ENCODE assay signal across 27 mouse cellular contexts in genomic region chr5:103404213-103404968, GRCm38 (mm10). TPM values are rescaled to one million over a fixed set of nuclear protein-coding genes. Genes with fewer than 3 reads are reported as not detected.
DNase-seq lines count a peak whose midpoint lies in the region; ATAC-seq and TF ChIP-seq lines count a peak whose summit lies in the region.
"Had no signal": no experiment of that assay in that cellular context is flagged by ENCODE, and none has a peak within 500 bp of the region (broad histone marks: within the 10 kb centered on the region; RNA-seq: fewer than 3 reads in every experiment).

No protein-coding gene starts in this region.

- TF ChIP-seq RAD21 in CH12.LX (IDR thresholded peaks at IDR 0.05; ENCODE audit: low read depth, low read length) = no peak; the same call in 1 of the 2 replicates

- no peak for TF ChIP-seq POLR2A in CH12.LX (IDR thresholded peaks at IDR 0.05; ENCODE audit: low read depth, low read length)

- no peak overlapping the region for H3K27ac ChIP-seq in CH12.LX (ENCODE audit: insufficient read depth, low read depth)
- H3K27ac ChIP-seq in midbrain, embryonic 11.5 days (ENCODE audit: low read depth, low read length) = no peak overlapping the region
- H3K27ac ChIP-seq: heart, adult 2 months; hindbrain, embryonic 13.5 days; limb, embryonic 13.5 days; lung, embryonic 15.5 days; midbrain, embryonic 10.5 days; neural tube, embryonic 13.5 days; stomach, postnatal 0 days had no signal

- H3K4me3 ChIP-seq in CH12.LX (replicated peaks in 1 of 3; ENCODE audit: low read depth in 2 of 3, low read length in 2 of 3, poor library complexity in 1 of 3) = no peak overlapping the region
- H3K4me3 ChIP-seq in midbrain, embryonic 11.5 days (ENCODE audit: low read depth, low read length) = no peak overlapping the region
- H3K4me3 ChIP-seq: erythroblast, embryonic 14.5 days; heart, adult 2 months; heart, embryonic 12.5 days; hindbrain, embryonic 13.5 days; limb, embryonic 13.5 days; lung, embryonic 15.5 days; midbrain, embryonic 10.5 days; myocyte; neural tube, embryonic 13.5 days had no signal

- peaks cover 5 to 17% of the 10 kb centered on the region in 2 experiments; a peak in 3 of 4 replicates for H3K4me1 ChIP-seq in CH12.LX (ENCODE audit: control insufficient read depth in 1 of 2, insufficient read depth in 2 of 2)
- no peaks in the 10 kb centered on the region for H3K4me1 ChIP-seq in midbrain, embryonic 11.5 days (ENCODE audit: control insufficient read depth, insufficient read depth, low read length)

- 0 out of 2 replicates have a peak overlapping the region, but pooled peaks have one; percentile 16 for H3K9ac ChIP-seq in CH12.LX (ENCODE audit: insufficient read depth, low read depth)
- H3K9ac ChIP-seq in midbrain, embryonic 11.5 days (ENCODE audit: low read length) = no peak overlapping the region
- H3K9ac ChIP-seq: forebrain, postnatal 0 days; heart, embryonic 12.5 days; hindbrain, embryonic 13.5 days; limb, embryonic 13.5 days; lung, embryonic 15.5 days; neural tube, embryonic 13.5 days had no signal

- no peaks in the 10 kb centered on the region for H3K36me3 ChIP-seq in CH12.LX (replicated peaks in 1 of 2; ENCODE audit: control insufficient read depth in 1 of 2, insufficient read depth in 1 of 2, low read length in 1 of 2)
- H3K36me3 ChIP-seq in midbrain, embryonic 11.5 days (ENCODE audit: control insufficient read depth, insufficient read depth, low read length) = no peaks in the 10 kb centered on the region
- H3K36me3 ChIP-seq: heart, embryonic 12.5 days; hindbrain, embryonic 13.5 days; limb, embryonic 13.5 days; lung, embryonic 15.5 days; midbrain, embryonic 10.5 days; neural tube, embryonic 13.5 days had no signal

- 85% methylated on average over 12 of the region's 12 CpGs for WGBS in midbrain, embryonic 11.5 days

- in situ Hi-C loops in CH12.LX (cut with MboI; ENCODE audit: low pct_ligation_motif_present, low pct_unique_long_range_greater_than_20kb, low sequenced_read_pairs) = no loop called here

- TF ChIP-seq EP300 in CH12.LX (IDR thresholded peaks at IDR 0.05; ENCODE audit: low read length) = peak; percentile 79

- H3K79me2 ChIP-seq in CH12.LX (replicated peaks; ENCODE audit: control insufficient read depth, extremely low read depth, insufficient read depth, poor library complexity, severe bottlenecking) = no peaks in the 10 kb centered on the region

- dilution Hi-C loops in CH12.LX (cut with MboI; ENCODE audit: extremely low pct_ligation_motif_present, extremely low pct_unique_long_range_greater_than_20kb, low sequenced_read_pairs) = no loop called here

- H3K27me3 ChIP-seq in CH12.LX (replicated peaks) = no peaks in the 10 kb centered on the region
- no peaks in the 10 kb centered on the region for H3K27me3 ChIP-seq in midbrain, embryonic 11.5 days (ENCODE audit: control insufficient read depth, insufficient read depth, low read length)
- H3K27me3 ChIP-seq: heart, embryonic 12.5 days; hindbrain, embryonic 13.5 days; limb, embryonic 13.5 days; lung, embryonic 15.5 days; neural tube, embryonic 13.5 days had no signal

- no peak for ATAC-seq in midbrain, embryonic 11.5 days (ENCODE audit: low FRiP score)
- ATAC-seq: forebrain, postnatal 0 days had no signal

- H3K4me2 ChIP-seq in CH12.LX (ENCODE audit: insufficient read depth, low read depth, poor library complexity, severe bottlenecking) = peak overlapping the region; percentile 88; the same call in 1 of the 2 replicates
- H3K4me2 ChIP-seq in midbrain, embryonic 11.5 days = no peak overlapping the region
- H3K4me2 ChIP-seq: heart, embryonic 12.5 days; hindbrain, embryonic 13.5 days; limb, embryonic 13.5 days; liver, embryonic 11.5 days; lung, embryonic 15.5 days; neural tube, embryonic 13.5 days had no signal

- peaks cover 3% of the 10 kb centered on the region for H3K9me3 ChIP-seq in CH12.LX (replicated peaks; ENCODE audit: low read length)
- no peaks in the 10 kb centered on the region for H3K9me3 ChIP-seq in midbrain, embryonic 11.5 days (ENCODE audit: control insufficient read depth, low read length)
- H3K9me3 ChIP-seq: heart, embryonic 12.5 days; hindbrain, embryonic 13.5 days; limb, embryonic 13.5 days; lung, embryonic 15.5 days; midbrain, embryonic 10.5 days; neural tube, embryonic 13.5 days had no signal

- DNase-seq in CH12.LX (ENCODE audit: extremely low read depth) = peak; percentile 71
- peak; percentile 71 for DNase-seq in induced T-regulatory cell, adult 2 months (ENCODE audit: low read depth)
- DNase-seq in thymus, postnatal 14 days = peak; percentile 45
- no peak for DNase-seq in adrenal gland, adult 18-20 months (ENCODE audit: low spot score in 2 of 2)
- DNase-seq in midbrain, embryonic 11.5 days (ENCODE audit: low spot score, missing footprints) = no peak
- no peak for DNase-seq in Muller cell, postnatal 12 days (ENCODE audit: inconsistent ontology term)
- DNase-seq: adrenal gland, postnatal 10 days; B cell, adult 2 months; cerebellum, adult 11-12 months; cerebellum, adult 9-11 months; gastrocnemius, postnatal 10 days; heart, adult 2 months; heart, postnatal 4 days; kidney, adult 11 months; kidney, postnatal 14 days; right cerebral cortex, postnatal 4 days had no signal

- TF ChIP-seq CTCF in CH12.LX (conservative IDR thresholded peaks at IDR 0.05 in 1 of 2, IDR thresholded peaks at IDR 0.05 in 1 of 2; ENCODE audit: low read depth in 2 of 2, low read length in 2 of 2) = no peak

TF ChIP-seq in CH12.LX, 34 proteins besides CTCF, POLR2A, EP300 and RAD21:
- TF ChIP-seq CHD1 (IDR thresholded peaks at IDR 0.05; ENCODE audit: low read depth, low read length) (no peak), MEF2A (IDR thresholded peaks at IDR 0.05; ENCODE audit: borderline replicate concordance, low read depth, low read length) (peak; percentile 77), E2F4 (IDR thresholded peaks at IDR 0.05; ENCODE audit: insufficient replicate concordance, low read depth, low read length) (no peak), ELF1 (IDR thresholded peaks at IDR 0.05; ENCODE audit: low read depth, low read length) (no peak), TBP (conservative IDR thresholded peaks at IDR 0.05; ENCODE audit: low read depth, low read length) (0 out of 2 replicates have a peak, but pooled peaks have one; percentile 21), BHLHE40 (IDR thresholded peaks at IDR 0.05; ENCODE audit: low read depth, low read length) (peak; percentile 28; the same call in 1 of the 2 replicates), NELFE (IDR thresholded peaks at IDR 0.05; ENCODE audit: low read depth, low read length) (0 out of 2 replicates have a peak, but pooled peaks have one; percentile 16), JUND (conservative IDR thresholded peaks at IDR 0.05; ENCODE audit: low read depth, low read length) (peak; percentile 79), PAX5 (IDR thresholded peaks at IDR 0.05; ENCODE audit: low read length) (no peak), ZKSCAN1 (IDR thresholded peaks at IDR 0.05; ENCODE audit: borderline replicate concordance, low read depth, low read length) (no peak), IRF4 (IDR thresholded peaks at IDR 0.05; ENCODE audit: low read depth, low read length) (peak; percentile 61; the same call in 1 of the 2 replicates), SIN3A (IDR thresholded peaks at IDR 0.05; ENCODE audit: low read length) (no peak), MAZ (IDR thresholded peaks at IDR 0.05; ENCODE audit: low read depth, low read length) (no peak), CHD2 (IDR thresholded peaks at IDR 0.05; ENCODE audit: low read length) (peak; percentile 51; the same call in 1 of the 2 replicates), MYC (IDR thresholded peaks at IDR 0.05; ENCODE audit: low read depth, low read length) (0 out of 2 replicates have a peak, but pooled peaks have one; percentile 22), ETS1 (conservative IDR thresholded peaks at IDR 0.05; ENCODE audit: low read depth, low read length) (peak; percentile 53)

RNA-seq across cellular contexts. Expression of gene Ptpn13, which starts 20.6 kb away (rescaled TPM):
- total RNA-seq in CH12.LX (2012; rRNA removed) (0.04 TPM in 2 replicates), CH12.LX (2014; rRNA removed) (not detected in 2 replicates)
- polyA plus RNA-seq in CH12.LX (2012; ENCODE audit: insufficient read length, low read depth) = not detected in 2 replicates
- 10 to 100 TPM; 20.9 to 36.1 TPM for total RNA-seq in adrenal gland, adult 18-20 months (2021)
- polyA plus RNA-seq in midbrain, embryonic 11.5 days (2014; fragmentation: Nextera tagmentation; extraction: Ambion mirVana) = 15.0 and 18.1 TPM in 2 replicates

Comparison
In these comparisons a context has a peak if more than half of its experiments do, and no peak if none do; other contexts are left out.
1. DNase-seq: peak in CH12.LX (single experiment), induced T-regulatory cell, adult 2 months (single experiment) and thymus, postnatal 14 days (single experiment); none in adrenal gland, adult 18-20 months (0 of 2), midbrain, embryonic 11.5 days (single experiment) and Muller cell, postnatal 12 days (single experiment).
2. RNA of gene Ptpn13, which starts 20.6 kb away (total RNA-seq): 20.9 to 36.1 TPM in adrenal gland, adult 18-20 months; 0.04 TPM in CH12.LX; every median in the first group is over 10 times any median in the second.